Mouse (Mus musculus) liver, embryonic 12.5 days (tissue): ENCODE data around the gene Fbxw9. TPM values are rescaled to one million over a fixed set of nuclear protein-coding genes. Genes with fewer than 3 reads are reported as not detected.

Experiments
- ATAC-seq: fragments of 200-750 bp; cut with Nextera tagmentation; 2 replicates; pipeline ENCODE4 v1.8.0; 2017; ENCODE audit warnings: moderate number of reproducible peaks, mild to moderate bottlenecking, moderate library complexity
- H3K27ac ChIP-seq: fragments of 300-500 bp; sonication (generic); 2 replicates; pipeline ENCODE4 v1.5.1; 2016; ENCODE audit warnings: mild to moderate bottlenecking
- H3K27me3 ChIP-seq: fragments of 300-500 bp; sonication (generic); replicated peaks from 2 replicates; pipeline ENCODE4 v1.6.1; 2016; ENCODE audit warnings: mild to moderate bottlenecking, moderate library complexity
- H3K36me3 ChIP-seq: fragments of 300-500 bp; sonication (generic); 2 replicates; pipeline ENCODE4 v1.6.1; 2016; ENCODE audit warnings: mild to moderate bottlenecking, moderate library complexity
- H3K4me1 ChIP-seq: fragments of 300-500 bp; sonication (generic); 2 replicates; pipeline ENCODE4 v1.6.1; 2016
- H3K4me2 ChIP-seq: fragments of 300-500 bp; sonication (generic); 2 replicates; pipeline ENCODE4 v1.6.1; 2016; ENCODE audit warnings: mild to moderate bottlenecking, moderate library complexity
- H3K4me3 ChIP-seq: fragments of 300-500 bp; sonication (generic); 2 replicates; pipeline ENCODE4 v1.5.1; 2016; ENCODE audit warnings: mild to moderate bottlenecking, moderate library complexity
- H3K9ac ChIP-seq: fragments of 300-500 bp; sonication (generic); 2 replicates; pipeline ENCODE4 v1.6.1; 2016; ENCODE audit warnings: mild to moderate bottlenecking, moderate library complexity
- H3K9me3 ChIP-seq: fragments of 300-500 bp; sonication (generic); replicated peaks from 2 replicates; pipeline ENCODE4 v1.6.1; 2016; ENCODE audit warnings: mild to moderate bottlenecking, moderate library complexity
- WGBS: fragments of 180-500 bp; shearing (Covaris S2); methylation state at CpG from one replicate; pipeline ENCODE4 v1.1.7; 2016; ENCODE audit not compliant: insufficient replicate concordance; 5-methylcytosine and 5-hydroxymethylcytosine counted together
- microRNA-seq: library from miRNA; unstranded; fragments of <30 nt; microRNA quantifications from one replicate; pipeline ENCODE4, GENCODE M21; 2017
- polyA plus RNA-seq: library from polyadenylated mRNA; unstranded; fragments of >200 nt; fragmentation: Nextera tagmentation; extraction: Ambion mirVana; gene quantifications from 2 replicates; pipeline ENCODE4 v1.2.1, GENCODE M21; 2016

Gene Fbxw9
- polyA plus RNA-seq, 1 experiment from 2014 or later: 9.5 TPM

DNA sequence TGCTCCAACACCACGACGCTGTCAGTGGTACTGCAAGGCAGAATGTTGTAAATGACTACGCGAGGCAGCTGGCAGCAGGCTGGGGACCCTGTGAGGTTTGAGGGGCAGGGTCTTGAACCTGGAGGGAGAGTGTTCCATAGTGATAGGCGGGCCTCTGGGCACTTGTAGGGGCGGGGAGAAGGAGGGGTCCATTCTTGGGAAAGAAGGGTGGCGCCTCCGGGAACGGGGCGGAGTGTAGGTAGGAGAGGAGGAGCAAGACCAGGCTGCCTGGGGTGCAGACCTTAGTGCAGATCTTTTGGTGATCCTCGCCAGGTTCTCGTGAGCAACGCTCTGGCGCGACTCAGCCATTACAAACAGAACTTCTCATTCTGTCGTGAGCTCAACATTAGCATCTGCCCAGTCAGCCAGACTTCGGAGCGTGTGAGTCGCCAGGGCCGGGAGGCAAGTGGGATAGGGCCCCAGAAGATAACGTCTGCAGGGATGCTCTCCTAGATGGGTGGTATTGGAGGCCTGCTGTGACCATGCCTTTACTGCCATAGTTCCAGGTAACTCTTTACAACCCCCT lies 31.8 kb downstream of the Fbxw9 start:
- H3K27ac ChIP-seq: no peak overlapping the region
- no peak overlapping the region for H3K4me3 ChIP-seq
- peaks cover 88% of the 10 kb centered on the region for H3K36me3 ChIP-seq
- H3K9ac ChIP-seq: no peak overlapping the region
- WGBS: 59% methylated on average over 21 of the region's 21 CpGs
- no peaks in the 10 kb centered on the region for H3K9me3 ChIP-seq
- no peak overlapping the region for H3K4me2 ChIP-seq
- H3K4me1 ChIP-seq: peaks cover 10% of the 10 kb centered on the region; the same call in 1 of the 2 replicates
- ATAC-seq: no peak
- H3K27me3 ChIP-seq: no peaks in the 10 kb centered on the region

DNA sequence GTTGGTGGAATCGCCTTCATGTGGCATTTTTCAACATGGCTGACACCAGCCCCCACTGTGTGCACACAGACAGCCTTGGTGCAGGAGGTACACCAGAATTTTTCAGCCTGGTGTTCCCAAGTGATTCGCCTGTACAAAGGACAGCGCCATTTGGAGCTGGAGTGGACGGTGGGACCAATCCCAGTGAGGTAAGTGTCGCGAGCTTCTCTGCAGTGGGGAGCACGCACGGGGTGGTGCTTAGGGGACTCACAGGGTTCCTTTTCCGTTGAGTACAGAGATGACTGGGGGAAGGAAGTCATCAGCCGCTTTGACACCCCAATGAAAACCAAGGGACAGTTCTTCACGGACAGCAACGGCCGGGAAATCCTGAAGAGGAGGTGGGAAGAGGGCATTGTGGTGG lies 35.2 kb downstream of the Fbxw9 start:
- Histone ChIP-seq H3K4me2 (no peak overlapping the region), H3K4me1 (peaks cover 10% of the 10 kb centered on the region; the same call in 1 of the 2 replicates), H3K9me3 (no peaks in the 10 kb centered on the region), H3K4me3 (no peak overlapping the region), H3K9ac (no peak overlapping the region), H3K27ac (no peak overlapping the region), H3K36me3 (peaks cover 79% of the 10 kb centered on the region), H3K27me3 (no peaks in the 10 kb centered on the region)
- no peak for ATAC-seq
- 84% methylated on average over 13 of the region's 13 CpGs for WGBS

DNA sequence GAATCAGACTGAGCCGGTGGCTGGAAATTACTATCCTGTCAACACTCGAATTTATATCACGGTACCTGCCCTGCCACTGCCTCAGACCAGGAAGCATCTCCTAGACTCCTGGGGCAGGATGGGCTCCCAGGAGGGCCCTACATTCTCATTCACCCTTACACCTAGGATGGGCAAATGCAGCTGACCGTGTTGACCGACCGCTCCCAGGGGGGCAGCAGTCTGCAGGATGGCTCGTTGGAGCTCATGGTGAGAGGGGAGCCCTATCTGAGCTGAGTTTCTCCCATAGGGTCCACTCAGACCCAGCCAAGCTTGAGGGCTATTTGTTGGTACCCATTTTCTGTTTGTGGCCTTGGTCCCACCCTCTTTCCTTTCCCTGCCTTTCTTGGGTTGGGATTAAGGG lies 35.7 kb downstream of the Fbxw9 start:
- H3K27me3 ChIP-seq: no peaks in the 10 kb centered on the region
- WGBS: 85% methylated on average over 7 of the region's 7 CpGs
- no peak overlapping the region for H3K9ac ChIP-seq
- ATAC-seq: no peak
- H3K9me3 ChIP-seq: no peaks in the 10 kb centered on the region
- peaks cover 10% of the 10 kb centered on the region; the same call in 1 of the 2 replicates for H3K4me1 ChIP-seq
- H3K27ac ChIP-seq: no peak overlapping the region
- H3K4me3 ChIP-seq: no peak overlapping the region
- H3K36me3 ChIP-seq: peaks cover 79% of the 10 kb centered on the region
- no peak overlapping the region for H3K4me2 ChIP-seq

DNA sequence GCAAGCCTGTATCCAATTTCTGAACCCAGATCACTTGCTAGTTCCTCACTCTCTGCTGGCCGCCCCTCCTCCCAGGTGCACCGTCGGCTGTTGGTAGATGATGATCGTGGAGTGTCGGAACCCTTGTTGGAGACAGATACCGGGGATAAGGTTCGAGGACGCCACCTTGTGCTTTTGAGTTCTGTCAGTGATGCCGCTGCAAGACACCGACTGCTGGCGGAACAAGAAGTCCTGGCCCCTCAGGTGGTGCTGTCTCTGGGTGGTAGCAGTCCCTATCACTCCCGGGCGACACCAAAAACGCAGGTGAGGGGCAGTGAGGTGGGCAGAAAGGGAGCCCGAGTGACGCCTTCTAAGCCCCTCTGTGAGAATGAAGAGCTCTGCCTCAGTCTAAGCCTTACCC lies 36.3 kb downstream of the Fbxw9 start:
- no peak for ATAC-seq
- H3K27ac ChIP-seq: no peak overlapping the region
- WGBS: 81% methylated on average over 16 of the region's 16 CpGs
- H3K9ac ChIP-seq: no peak overlapping the region
- H3K27me3 ChIP-seq: no peaks in the 10 kb centered on the region
- H3K36me3 ChIP-seq: peaks cover 74% of the 10 kb centered on the region
- H3K4me1 ChIP-seq: peaks cover 7% of the 10 kb centered on the region; the same call in 1 of the 2 replicates
- no peak overlapping the region for H3K4me2 ChIP-seq
- no peaks in the 10 kb centered on the region for H3K9me3 ChIP-seq
- H3K4me3 ChIP-seq: no peak overlapping the region

DNA sequence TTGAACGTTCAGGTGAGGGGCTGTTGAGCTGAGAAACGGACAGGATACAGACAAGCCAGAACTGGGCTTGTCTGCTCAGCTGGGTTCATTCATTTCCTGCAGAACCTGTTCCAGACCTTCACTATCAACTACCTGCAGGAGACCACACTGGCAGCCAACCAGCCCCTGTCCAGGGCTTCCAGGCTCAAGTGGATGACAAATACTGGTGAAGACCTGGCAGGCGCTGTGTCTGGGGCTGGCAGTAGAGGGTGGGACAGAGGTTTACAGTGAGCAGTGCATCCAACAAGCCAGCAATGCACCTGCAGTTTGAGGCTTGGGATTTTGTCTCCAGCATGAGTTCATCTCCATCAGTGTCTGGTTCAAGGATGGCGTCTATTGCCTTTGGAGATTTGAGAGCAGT lies 37.0 kb downstream of the Fbxw9 start:
- Histone ChIP-seq H3K9me3 (peaks cover 4% of the 10 kb centered on the region), H3K27ac (no peak overlapping the region), H3K4me3 (no peak overlapping the region), H3K27me3 (no peaks in the 10 kb centered on the region), H3K4me2 (no peak overlapping the region), H3K36me3 (peaks cover 67% of the 10 kb centered on the region), H3K4me1 (0 out of 2 replicates have a peak, but pooled peaks cover under 1% of the 10 kb centered on the region), H3K9ac (no peak overlapping the region)
- 78% methylated on average over 4 of the region's 4 CpGs for WGBS
- ATAC-seq: no peak

DNA sequence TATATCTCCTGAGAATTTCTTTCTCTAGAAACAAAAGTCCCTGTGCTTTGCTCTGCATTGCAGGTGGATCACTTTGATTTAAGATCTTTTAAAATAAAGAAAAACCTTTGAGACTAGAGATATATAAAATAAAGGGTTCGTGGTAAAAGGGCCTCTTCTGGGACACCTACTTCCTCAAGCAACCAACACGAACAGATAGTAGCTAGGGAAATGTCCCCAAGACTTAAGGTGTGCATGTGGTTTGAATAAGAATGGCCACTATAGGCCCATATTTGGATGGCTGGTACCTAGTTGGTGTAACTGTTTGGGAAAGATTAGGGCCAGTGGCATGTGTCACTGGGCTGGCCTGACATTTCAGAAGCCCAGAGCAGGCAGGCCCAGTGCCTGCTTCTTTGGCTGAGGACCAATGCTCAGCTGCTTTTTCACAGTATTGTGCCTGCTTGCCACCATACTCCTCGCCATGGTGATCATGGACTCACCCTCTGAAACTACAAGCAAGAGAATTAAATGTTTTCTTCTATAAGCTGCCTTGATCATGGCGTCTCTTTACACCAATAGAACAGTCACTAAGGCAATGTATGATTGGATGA lies 40.3 kb downstream of the Fbxw9 start:
- no peak overlapping the region for H3K4me2 ChIP-seq
- WGBS: 62% methylated on average over 4 of the region's 4 CpGs
- H3K36me3 ChIP-seq: peaks cover 36% of the 10 kb centered on the region
- no peak overlapping the region for H3K27ac ChIP-seq
- H3K9me3 ChIP-seq: peaks cover 7% of the 10 kb centered on the region
- no peaks in the 10 kb centered on the region for H3K4me1 ChIP-seq
- no peak overlapping the region for H3K4me3 ChIP-seq
- H3K27me3 ChIP-seq: no peaks in the 10 kb centered on the region
- ATAC-seq: no peak
- no peak overlapping the region for H3K9ac ChIP-seq

DNA sequence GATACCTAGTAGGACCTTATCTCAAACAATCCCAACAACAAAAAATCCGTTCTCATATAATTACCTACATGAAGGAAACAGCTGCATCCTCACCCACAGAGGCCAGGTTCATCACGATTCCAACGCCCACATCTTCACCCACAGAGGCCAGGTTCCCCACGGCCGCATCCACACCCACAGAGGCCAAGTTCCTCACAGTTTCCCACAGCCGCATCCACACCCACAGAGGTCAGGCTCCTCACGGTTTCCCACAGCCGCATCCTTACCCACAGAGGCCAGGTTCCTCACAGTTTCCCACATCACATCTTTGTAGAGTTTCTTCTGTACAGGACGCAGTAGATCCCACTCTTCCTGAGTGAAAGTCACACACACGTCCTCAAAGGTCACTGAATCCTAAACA lies 53.4 kb downstream of the Fbxw9 start:
- Histone ChIP-seq H3K27me3 (no peaks in the 10 kb centered on the region), H3K27ac (no peak overlapping the region), H3K9ac (no peak overlapping the region), H3K4me2 (no peak overlapping the region), H3K4me3 (no peak overlapping the region), H3K4me1 (no peaks in the 10 kb centered on the region), H3K36me3 (peaks cover 24% of the 10 kb centered on the region), H3K9me3 (no peaks in the 10 kb centered on the region)
- 75% methylated on average over 10 of the region's 10 CpGs for WGBS
- no peak for ATAC-seq

DNA sequence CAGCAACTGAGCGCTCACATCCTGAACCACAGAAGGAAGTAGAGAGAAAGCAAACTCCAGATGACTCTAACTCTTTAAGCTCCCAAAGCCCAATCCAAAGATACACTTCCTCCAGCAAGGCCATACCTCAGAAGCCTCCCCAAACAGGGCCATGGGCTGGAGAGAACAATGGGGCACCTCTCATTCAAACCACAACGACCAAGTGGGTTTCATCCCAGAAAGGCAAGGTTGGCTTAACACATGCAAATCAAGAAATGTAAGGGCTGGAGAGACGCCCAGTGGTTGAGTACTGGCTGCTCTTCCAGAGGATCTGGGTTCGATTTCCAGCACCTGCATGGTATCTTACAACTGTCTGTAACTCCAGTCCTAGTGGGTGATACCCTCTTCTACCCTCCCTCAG lies 55.6 kb downstream of the Fbxw9 start:
- Histone ChIP-seq H3K4me1 (no peaks in the 10 kb centered on the region), H3K27me3 (peaks cover 15% of the 10 kb centered on the region), H3K36me3 (peaks cover 13% of the 10 kb centered on the region), H3K9me3 (no peaks in the 10 kb centered on the region), H3K27ac (no peak overlapping the region), H3K4me2 (no peak overlapping the region), H3K4me3 (no peak overlapping the region), H3K9ac (no peak overlapping the region)
- WGBS: 37% methylated on average over 4 of the region's 4 CpGs
- no peak for ATAC-seq

Small RNAs within 50 kb of the gene (microRNA-seq; reads per million reads assigned to microRNA genes)
- gene Gm23388: 10.2 reads per million, percentile 22 among the genes with 10 or more reads in this experiment
- gene Mir7070: not detected

Other genes starting within 250 kb of the Fbxw9 start
- 3.4 and 4.3 TPM in 2 replicates for gene Dand5, start 237.2 kb upstream of the Fbxw9 start, polyA plus RNA-seq
- gene Gadd45gip1, start 228.5 kb upstream of the Fbxw9 start, polyA plus RNA-seq: 69.9 and 71.0 TPM in 2 replicates
- 274 and 281 TPM in 2 replicates for gene Rad23a, start 219.4 kb upstream of the Fbxw9 start, polyA plus RNA-seq
- gene Calr, start 213.1 kb upstream of the Fbxw9 start, polyA plus RNA-seq: 590 and 610 TPM in 2 replicates
- gene Farsa, start 203.1 kb upstream of the Fbxw9 start, polyA plus RNA-seq: 96.3 and 98.6 TPM in 2 replicates
- 110 TPM in 2 replicates for gene Syce2, start 187.9 kb upstream of the Fbxw9 start, polyA plus RNA-seq
- 41.1 and 44.3 TPM in 2 replicates for gene Gcdh, start 166.1 kb upstream of the Fbxw9 start, polyA plus RNA-seq
- gene Klf1, start 158.1 kb upstream of the Fbxw9 start, polyA plus RNA-seq: 517 and 552 TPM in 2 replicates
- gene Dnase2a, start 151.5 kb upstream of the Fbxw9 start, polyA plus RNA-seq: 10.8 and 11.4 TPM in 2 replicates
- gene Mast1, start 122.7 kb upstream of the Fbxw9 start, polyA plus RNA-seq: 0.18 TPM in 2 replicates
- gene Rtbdn, start 113.1 kb upstream of the Fbxw9 start, polyA plus RNA-seq: 0.39 and 0.60 TPM in 2 replicates
- gene Gm49661, start 90.6 kb upstream of the Fbxw9 start, polyA plus RNA-seq: 1.1 TPM in 1 of 2 replicates, not detected in the other
- 1,859 and 1,895 TPM in 2 replicates for gene Prdx2, start 90.5 kb upstream of the Fbxw9 start, polyA plus RNA-seq
- 149 and 150 TPM in 2 replicates for gene Rnaseh2a, start 90.3 kb upstream of the Fbxw9 start, polyA plus RNA-seq
- 18.0 and 18.3 TPM in 2 replicates for gene Junb, start 81.3 kb upstream of the Fbxw9 start, polyA plus RNA-seq
- 10.8 and 10.9 TPM in 2 replicates for gene Hook2, start 69.5 kb upstream of the Fbxw9 start, polyA plus RNA-seq
- not detected in 2 replicates for gene Best2, start 45.5 kb upstream of the Fbxw9 start, polyA plus RNA-seq
- 85.8 and 87.3 TPM in 2 replicates for gene Asna1, start 34.8 kb upstream of the Fbxw9 start, polyA plus RNA-seq
- 133 and 139 TPM in 2 replicates for gene Trir, start 33.2 kb upstream of the Fbxw9 start, polyA plus RNA-seq
- 31.1 and 32.3 TPM in 2 replicates for gene Tnpo2, start 23.1 kb upstream of the Fbxw9 start, polyA plus RNA-seq
- gene Gm5741, start 7.9 kb downstream of the Fbxw9 start, polyA plus RNA-seq: 0.80 TPM in 1 of 2 replicates, not detected in the other
- 51.6 and 52.3 TPM in 2 replicates for gene Dhps, start 11.7 kb downstream of the Fbxw9 start, polyA plus RNA-seq
- 80.1 and 87.7 TPM in 2 replicates for gene Wdr83os, start 20.7 kb downstream of the Fbxw9 start, polyA plus RNA-seq
- 30.8 and 33.1 TPM in 2 replicates for gene Wdr83, start 21.3 kb downstream of the Fbxw9 start, polyA plus RNA-seq
- 23.5 and 26.7 TPM in 2 replicates for gene Man2b1, start 23.2 kb downstream of the Fbxw9 start, polyA plus RNA-seq
- gene Zfp791, start 63.0 kb downstream of the Fbxw9 start, polyA plus RNA-seq: 0.35 and 0.66 TPM in 2 replicates
- gene Cks1brt, start 91.9 kb downstream of the Fbxw9 start, polyA plus RNA-seq: not detected in 2 replicates
- gene Olfr371, start 165.9 kb downstream of the Fbxw9 start, polyA plus RNA-seq: not detected in 2 replicates
- 111 and 117 TPM in 2 replicates for gene Orc6, start 239.6 kb downstream of the Fbxw9 start, polyA plus RNA-seq
- 129 and 133 TPM in 2 replicates for gene Vps35, start 239.7 kb downstream of the Fbxw9 start, polyA plus RNA-seq